Mouse (Mus musculus): ENCODE measurements around the gene C1qa. TPM values are rescaled to one million over a fixed set of nuclear protein-coding genes. Genes with fewer than 3 reads are reported as not detected.

The C1qa gene
- polyA plus RNA-seq, 1 experiment from 2014 or later, result 123 TPM

DNA sequence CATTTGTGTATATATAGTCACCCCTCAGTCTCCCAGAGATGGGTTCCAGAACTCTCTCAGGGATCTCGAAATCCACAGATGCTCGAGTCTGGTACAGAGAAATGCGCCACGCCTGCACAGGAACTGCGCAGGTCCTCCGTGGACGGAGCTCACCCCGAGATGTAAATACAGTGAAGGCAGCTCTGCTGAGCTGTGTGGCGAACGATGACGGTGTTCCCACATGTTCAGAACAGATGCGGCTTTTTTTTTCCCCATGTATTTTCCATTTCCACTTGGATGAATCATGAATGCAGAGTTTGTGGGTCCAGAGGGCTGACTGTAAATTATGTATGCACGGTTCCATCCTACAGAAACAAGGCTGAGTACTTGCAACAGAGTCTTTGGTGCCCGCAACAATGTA is 23.6 kb downstream of the C1qa start:
- no peak for ATAC-seq
- no peak for TF ChIP-seq EP300 (IDR thresholded peaks at IDR 0.05; ENCODE audit: low read depth)
- TF ChIP-seq CTCF (IDR thresholded peaks at IDR 0.05; ENCODE audit: low read depth), result no peak
- DNase-seq, result no peak
- Histone ChIP-seq H3K9ac (replicated peaks) (no peak overlapping the region), H3K36me3 (replicated peaks; ENCODE audit: insufficient read depth, low read length) (no peaks in the 10 kb centered on the region), H3K27ac (ENCODE audit: low read depth) (no peak overlapping the region), H3K4me3 (ENCODE audit: low read depth, low read length) (no peak overlapping the region), H3K27me3 (ENCODE audit: insufficient read depth, low read length) (no peaks in the 10 kb centered on the region), H3K4me1 (ENCODE audit: insufficient read depth) (no peaks in the 10 kb centered on the region), H3K9me3 (ENCODE audit: low read length) (no peaks in the 10 kb centered on the region), H3K4me2 (ENCODE audit: low read depth, low read length) (no peak overlapping the region)
- 81% methylated on average over 14 of the region's 14 CpGs for WGBS (ENCODE audit: insufficient replicate concordance)

- Histone ChIP-seq H3K4me3 (ENCODE audit: low read depth, low read length) (no peak overlapping the region), H3K36me3 (replicated peaks; ENCODE audit: insufficient read depth, low read length) (no peaks in the 10 kb centered on the region), H3K9me3 (ENCODE audit: low read length) (no peaks in the 10 kb centered on the region), H3K9ac (replicated peaks) (no peak overlapping the region), H3K27me3 (ENCODE audit: insufficient read depth, low read length) (peaks cover 4% of the 10 kb centered on the region; the same call in 1 of the 2 replicates), H3K27ac (ENCODE audit: low read depth) (no peak overlapping the region), H3K4me1 (ENCODE audit: insufficient read depth) (no peaks in the 10 kb centered on the region), H3K4me2 (ENCODE audit: low read depth, low read length) (no peak overlapping the region)
- TF ChIP-seq EP300 (IDR thresholded peaks at IDR 0.05; ENCODE audit: low read depth) (no peak), CTCF (IDR thresholded peaks at IDR 0.05; ENCODE audit: low read depth) (no peak)
- DNase-seq, result no peak
- WGBS (ENCODE audit: insufficient replicate concordance), result 65% methylated on average over 6 of the region's 6 CpGs
- no peak for ATAC-seq
Measured at GRCm38 (mm10) chr4:136868371-136868770, 30.2 kb downstream of the C1qa start.

DNA sequence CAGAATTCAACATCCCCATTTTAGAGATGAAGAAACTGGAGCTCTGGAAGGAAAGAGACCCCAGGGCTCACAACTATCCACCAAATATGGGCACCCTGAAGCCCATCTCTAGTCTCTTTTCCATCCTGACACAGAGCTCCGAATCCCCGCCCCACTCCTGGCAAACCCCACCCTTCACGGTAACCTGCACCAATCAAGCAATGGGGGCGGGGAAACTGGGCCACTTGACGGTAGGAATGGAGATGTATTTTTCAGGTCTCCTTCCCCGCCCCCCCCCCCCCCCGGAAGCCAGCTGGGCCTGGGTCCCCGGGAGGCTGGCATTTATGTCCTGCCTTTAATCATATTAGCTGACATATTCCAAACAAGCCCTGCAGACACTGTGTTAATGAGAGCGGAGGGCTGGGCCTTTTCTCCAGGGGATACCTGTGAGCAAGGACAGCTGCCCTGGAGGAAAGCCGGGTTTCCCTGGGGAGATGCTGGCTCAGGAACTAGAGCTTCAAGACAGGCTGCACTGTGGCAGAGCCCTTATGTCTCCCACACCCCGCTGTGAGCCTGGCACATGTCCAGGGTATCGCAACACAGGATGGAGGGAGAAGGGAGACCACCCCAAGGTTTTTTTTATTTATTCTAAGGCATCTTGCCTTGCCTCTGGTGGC is 30.8 kb downstream of the C1qa start:
- no peak overlapping the region for H3K9ac ChIP-seq (replicated peaks)
- H3K27ac ChIP-seq (ENCODE audit: low read depth), result no peak overlapping the region
- no peak overlapping the region for H3K4me2 ChIP-seq (ENCODE audit: low read depth, low read length)
- no peaks in the 10 kb centered on the region for H3K4me1 ChIP-seq (ENCODE audit: insufficient read depth)
- TF ChIP-seq EP300 (IDR thresholded peaks at IDR 0.05; ENCODE audit: low read depth) (no peak), CTCF (IDR thresholded peaks at IDR 0.05; ENCODE audit: low read depth) (no peak)
- no peak overlapping the region for H3K4me3 ChIP-seq (ENCODE audit: low read depth, low read length)
- H3K36me3 ChIP-seq (replicated peaks; ENCODE audit: insufficient read depth, low read length), result no peaks in the 10 kb centered on the region
- DNase-seq (no peak), ATAC-seq (no peak)
- WGBS (ENCODE audit: insufficient replicate concordance), result 27% methylated on average over 11 of the region's 12 CpGs
- H3K9me3 ChIP-seq (ENCODE audit: low read length), result no peaks in the 10 kb centered on the region
- H3K27me3 ChIP-seq (ENCODE audit: insufficient read depth, low read length), result peaks cover 4% of the 10 kb centered on the region; the same call in 1 of the 2 replicates

DNA sequence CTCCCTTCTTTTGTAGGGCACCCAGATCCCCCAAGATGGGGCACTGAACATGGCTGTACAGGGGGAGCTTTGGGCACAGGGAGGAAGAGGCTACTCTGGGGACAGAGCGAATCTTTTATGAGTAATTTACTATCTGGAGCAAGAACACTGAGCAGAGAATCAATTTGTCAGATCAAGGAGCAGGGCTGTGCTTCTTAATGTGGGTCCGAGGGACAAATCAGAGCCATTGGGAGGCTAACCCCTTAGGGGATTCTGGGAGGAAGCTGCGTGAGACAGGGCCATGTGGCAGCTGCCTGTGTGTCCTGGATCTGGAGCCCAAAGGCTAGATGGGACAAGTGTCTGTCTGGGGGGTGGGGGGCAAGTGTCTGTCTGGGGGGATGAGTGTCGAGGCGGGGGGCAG is 33.1 kb downstream of the C1qa start:
- TF ChIP-seq CTCF (IDR thresholded peaks at IDR 0.05; ENCODE audit: low read depth) (no peak), EP300 (IDR thresholded peaks at IDR 0.05; ENCODE audit: low read depth) (no peak)
- WGBS (ENCODE audit: insufficient replicate concordance), result 67% methylated on average over 5 of the region's 5 CpGs

DNA sequence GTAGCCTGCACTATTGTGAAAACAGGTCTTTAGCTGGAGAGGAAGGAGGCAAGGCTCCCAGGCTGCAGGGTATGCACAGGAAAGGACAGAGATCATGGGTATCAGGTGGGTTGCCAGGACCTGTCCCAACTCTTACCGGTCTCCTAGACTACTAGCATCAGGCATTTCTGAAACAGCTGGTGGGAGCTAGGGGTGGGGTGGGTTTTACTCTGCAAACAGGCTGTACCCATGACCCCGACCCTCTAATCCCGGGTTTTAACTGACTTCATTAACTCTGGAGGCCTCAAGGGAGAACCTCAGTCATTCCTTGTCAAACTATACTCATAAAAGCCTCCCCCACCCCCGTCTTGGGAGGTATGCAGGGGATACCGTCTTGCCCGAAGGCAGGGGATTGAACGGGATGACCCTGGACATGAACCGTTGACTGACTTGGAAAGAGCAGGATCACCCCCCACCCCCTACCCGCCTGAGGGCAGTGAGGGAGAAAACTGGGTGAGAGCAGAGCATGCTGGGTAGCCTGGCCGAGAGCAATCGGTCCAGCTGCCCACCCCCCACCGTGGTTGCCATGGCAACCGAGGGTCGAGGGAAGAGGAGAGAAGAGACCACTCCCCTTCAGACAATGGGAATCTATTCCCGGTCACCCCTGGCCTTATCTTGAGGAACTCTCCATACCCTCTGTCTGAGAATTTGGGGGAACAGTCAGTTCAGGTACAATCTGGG is 33.7 kb downstream of the C1qa start:
- no peak overlapping the region for H3K27ac ChIP-seq (ENCODE audit: low read depth)
- no peak overlapping the region for H3K4me3 ChIP-seq (ENCODE audit: low read depth, low read length)
- no peaks in the 10 kb centered on the region for H3K4me1 ChIP-seq (ENCODE audit: insufficient read depth)
- H3K36me3 ChIP-seq (replicated peaks; ENCODE audit: insufficient read depth, low read length), result no peaks in the 10 kb centered on the region
- H3K4me2 ChIP-seq (ENCODE audit: low read depth, low read length), result no peak overlapping the region
- peaks cover 14% of the 10 kb centered on the region; the same call in 1 of the 2 replicates for H3K27me3 ChIP-seq (ENCODE audit: insufficient read depth, low read length)
- WGBS (ENCODE audit: insufficient replicate concordance), result 28% methylated on average over 15 of the region's 15 CpGs
- ATAC-seq (no peak), DNase-seq (no peak)
- H3K9me3 ChIP-seq (ENCODE audit: low read length), result no peaks in the 10 kb centered on the region
- H3K9ac ChIP-seq (replicated peaks), result no peak overlapping the region
- TF ChIP-seq CTCF (IDR thresholded peaks at IDR 0.05; ENCODE audit: low read depth) (no peak), EP300 (IDR thresholded peaks at IDR 0.05; ENCODE audit: low read depth) (no peak)

More for the DNA sequence above, 33.1 kb downstream of the C1qa start:
- H3K36me3 ChIP-seq (replicated peaks; ENCODE audit: insufficient read depth, low read length), result no peaks in the 10 kb centered on the region
- H3K9me3 ChIP-seq (ENCODE audit: low read length), result no peaks in the 10 kb centered on the region
- H3K9ac ChIP-seq (replicated peaks), result no peak overlapping the region
- no peak overlapping the region for H3K4me3 ChIP-seq (ENCODE audit: low read depth, low read length)
- H3K27ac ChIP-seq (ENCODE audit: low read depth), result no peak overlapping the region
- H3K27me3 ChIP-seq (ENCODE audit: insufficient read depth, low read length), result peaks cover 14% of the 10 kb centered on the region; the same call in 1 of the 2 replicates
- no peak for DNase-seq
- no peaks in the 10 kb centered on the region for H3K4me1 ChIP-seq (ENCODE audit: insufficient read depth)
- ATAC-seq, result no peak
- no peak overlapping the region for H3K4me2 ChIP-seq (ENCODE audit: low read depth, low read length)

DNA sequence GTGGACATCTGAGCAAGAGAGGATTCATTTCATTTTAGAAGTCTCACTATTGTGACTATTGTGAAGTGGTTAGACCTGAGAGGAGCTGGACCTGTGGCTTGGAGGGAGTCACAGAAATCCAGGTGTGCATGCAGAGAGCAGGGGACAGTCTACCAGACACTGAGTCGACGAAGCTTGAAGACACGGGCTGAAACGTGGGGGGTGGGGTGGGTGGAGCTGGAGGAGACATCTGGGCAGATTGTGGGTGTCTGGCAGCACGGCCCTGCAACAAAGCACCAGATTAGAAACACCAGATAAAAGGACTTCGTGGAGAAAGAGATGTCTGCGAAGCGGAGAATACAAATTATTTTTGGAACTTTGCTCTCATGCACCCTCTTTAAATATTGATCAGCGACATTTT is 35.1 kb downstream of the C1qa start:
- no peak overlapping the region for H3K4me3 ChIP-seq (ENCODE audit: low read depth, low read length)
- H3K36me3 ChIP-seq (replicated peaks; ENCODE audit: insufficient read depth, low read length), result no peaks in the 10 kb centered on the region
- no peak overlapping the region for H3K27ac ChIP-seq (ENCODE audit: low read depth)
- TF ChIP-seq CTCF (IDR thresholded peaks at IDR 0.05; ENCODE audit: low read depth) (no peak), EP300 (IDR thresholded peaks at IDR 0.05; ENCODE audit: low read depth) (no peak)
- DNase-seq (no peak), ATAC-seq (no peak)
- no peak overlapping the region for H3K9ac ChIP-seq (replicated peaks)
- peaks cover 14% of the 10 kb centered on the region; the same call in 1 of the 2 replicates for H3K27me3 ChIP-seq (ENCODE audit: insufficient read depth, low read length)
- 37% methylated on average over 9 of the region's 9 CpGs for WGBS (ENCODE audit: insufficient replicate concordance)
- H3K9me3 ChIP-seq (ENCODE audit: low read length), result no peaks in the 10 kb centered on the region
- H3K4me2 ChIP-seq (ENCODE audit: low read depth, low read length), result no peak overlapping the region
- no peaks in the 10 kb centered on the region for H3K4me1 ChIP-seq (ENCODE audit: insufficient read depth)
